Mouse (Mus musculus) gastrocnemius, adult 2 months (tissue): ENCODE measurements around the gene Rpl10a. TPM values are rescaled to one million over a fixed set of nuclear protein-coding genes. Genes with fewer than 3 reads are reported as not detected.

ENCODE experiments used
- DNase-seq: peaks from one replicate; pipeline ENCODE4 v3.0.0; 2022
- H3K27ac ChIP-seq: fragments of 200-600 bp; 2 replicates; pipeline ENCODE4 v1.8.1; 2022; ENCODE audit warnings: mild to moderate bottlenecking
- H3K4me3 ChIP-seq: fragments of 200-600 bp; 2 replicates; pipeline ENCODE4 v1.8.1; 2022; ENCODE audit warnings: mild to moderate bottlenecking, moderate library complexity
- CTCF ChIP-seq: fragments of 200-600 bp; IDR thresholded peaks from 2 replicates; pipeline ENCODE4 v1.8.1; 2022; ENCODE audit warnings: antibody characterized with exemption, mild to moderate bottlenecking, moderate library complexity
- intact Hi-C: fragments of 180-260 bp; cut with DNase I; formaldehyde crosslinking; loops from one replicate; pipeline ENCODE4 v1.15.1; 2025
- total RNA-seq, 2 experiments: library from RNA; stranded (reverse); gene quantifications; 2 replicates each; pipeline ENCODE4 v1.2.3; 2021

Gene Rpl10a
- total RNA-seq, 2 experiments from 2014 or later, result 382 to 410 TPM

- no peak for TF ChIP-seq CTCF
- intact Hi-C loops, result no loop called here
- H3K4me3 ChIP-seq, result no peak overlapping the region
- no peak for DNase-seq
- no peak overlapping the region for H3K27ac ChIP-seq
These were observed 46.2 kb downstream of the Rpl10a start for GRCm38 (mm10) chr17:28374494-28374893.

- no peak for DNase-seq
- TF ChIP-seq CTCF, result no peak
- Histone ChIP-seq H3K4me3 (no peak overlapping the region), H3K27ac (no peak overlapping the region)
- intact Hi-C loops, result no loop called here
These were observed 47.4 kb downstream of the Rpl10a start for GRCm38 (mm10) chr17:28375592-28376061.

- no peak for TF ChIP-seq CTCF
- H3K4me3 ChIP-seq, result no peak overlapping the region
- no peak for DNase-seq
- H3K27ac ChIP-seq, result no peak overlapping the region
- intact Hi-C loops, result no loop called here
These were observed 52.0 kb downstream of the Rpl10a start for GRCm38 (mm10) chr17:28380255-28380654.

Other genes starting within 250 kb of the Rpl10a start
- gene Tcp11, start 247.8 kb upstream of the Rpl10a start, total RNA-seq, result not detected
- gene Scube3, start 186.3 kb upstream of the Rpl10a start, total RNA-seq, result under 1 TPM; 0.17 to 0.20 TPM
- 10 to 100 TPM; 12.9 to 13.9 TPM for gene Zfp523, start 151.3 kb upstream of the Rpl10a start, total RNA-seq
- 1 to 10 TPM; 1.5 to 1.6 TPM for gene Def6, start 120.7 kb upstream of the Rpl10a start, total RNA-seq
- 10 to 100 TPM; 29.1 to 30.7 TPM for gene Ppard, start 95.8 kb upstream of the Rpl10a start, total RNA-seq
- gene Fance, start 15.0 kb upstream of the Rpl10a start, total RNA-seq, result 10 to 100 TPM in 1 of 2 experiments, 1 to 10 TPM in 1; 9.4 to 11.2 TPM
- gene Tead3, start 22.3 kb downstream of the Rpl10a start, total RNA-seq, result 1 to 10 TPM; 6.9 to 7.4 TPM
- not detected for gene Tulp1, start 36.8 kb downstream of the Rpl10a start, total RNA-seq
- gene Fkbp5, start 189.1 kb downstream of the Rpl10a start, total RNA-seq, result 100 to 1,000 TPM; 106 to 153 TPM
- gene Armc12, start 202.3 kb downstream of the Rpl10a start, total RNA-seq, result not detected
- gene Clpsl2, start 220.9 kb downstream of the Rpl10a start, total RNA-seq, result not detected
- not detected for gene Clps, start 232.3 kb downstream of the Rpl10a start, total RNA-seq
- gene Lhfpl5, start 247.2 kb downstream of the Rpl10a start, total RNA-seq, result not detected